Mouse (Mus musculus): ENCODE measurements around the gene Enah.

Enah gene

GRCm38 (mm10) chr1:181963827-181964226, 56.0 kb downstream of the Enah start:
- no peak for DNase-seq (ENCODE audit: low spot score in 2 of 2)

GRCm38 (mm10) chr1:181963351-181963750, 56.4 kb downstream of the Enah start:
- no peak for DNase-seq (ENCODE audit: low spot score in 2 of 2)

- DNase-seq (ENCODE audit: low spot score in 2 of 2), result no peak
These were observed 59.4 kb downstream of the Enah start for GRCm38 (mm10) chr1:181960383-181960782.

- no peak for DNase-seq (ENCODE audit: low spot score in 2 of 2)
These were observed 61.4 kb downstream of the Enah start for GRCm38 (mm10) chr1:181958392-181958791.

- DNase-seq (ENCODE audit: low spot score in 2 of 2), result no peak
These were observed 62.1 kb downstream of the Enah start for GRCm38 (mm10) chr1:181957736-181958135.

- no peak for DNase-seq (ENCODE audit: low spot score in 2 of 2)
These were observed 66.2 kb downstream of the Enah start for GRCm38 (mm10) chr1:181953547-181953946.

- DNase-seq (ENCODE audit: low spot score in 2 of 2), result no peak
These were observed 68.5 kb downstream of the Enah start for GRCm38 (mm10) chr1:181951266-181951665.

- DNase-seq (ENCODE audit: low spot score in 2 of 2), result no peak
These were observed 69.1 kb downstream of the Enah start for GRCm38 (mm10) chr1:181950721-181951120.

GRCm38 (mm10) chr1:181948191-181948590, 71.6 kb downstream of the Enah start:
- no peak for DNase-seq (ENCODE audit: low spot score in 2 of 2)

GRCm38 (mm10) chr1:181937064-181937463, 82.7 kb downstream of the Enah start:
- no peak for DNase-seq (ENCODE audit: low spot score in 2 of 2)

- no peak for DNase-seq (ENCODE audit: low spot score in 2 of 2)
These were observed 91.4 kb downstream of the Enah start for GRCm38 (mm10) chr1:181928388-181928787.

- peak; percentile 58 to 68 for DNase-seq (ENCODE audit: low spot score in 2 of 2)
These were observed 96.4 kb downstream of the Enah start for GRCm38 (mm10) chr1:181923384-181923783.

- DNase-seq (ENCODE audit: low spot score in 2 of 2), result peak; percentile 19 to 30
These were observed 98.0 kb downstream of the Enah start for GRCm38 (mm10) chr1:181921580-181922494.

GRCm38 (mm10) chr1:181911841-181912240, 107.9 kb downstream of the Enah start:
- DNase-seq (ENCODE audit: low spot score in 2 of 2), result no peak

- DNase-seq (ENCODE audit: low spot score in 2 of 2), result no peak
These were observed 118.0 kb downstream of the Enah start for GRCm38 (mm10) chr1:181901706-181902373.

- no peak for DNase-seq (ENCODE audit: low spot score in 2 of 2)
These were observed 118.9 kb downstream of the Enah start for GRCm38 (mm10) chr1:181900846-181901245.

GRCm38 (mm10) chr1:181898961-181899360, 120.8 kb downstream of the Enah start:
- no peak for DNase-seq (ENCODE audit: low spot score in 2 of 2)

- DNase-seq (ENCODE audit: low spot score in 2 of 2), result no peak
These were observed 122.8 kb downstream of the Enah start for GRCm38 (mm10) chr1:181896991-181897390.

GRCm38 (mm10) chr1:181893721-181894120, 126.1 kb downstream of the Enah start:
- DNase-seq (ENCODE audit: low spot score in 2 of 2), result peak; percentile 73 to 81

- no peak for DNase-seq (ENCODE audit: low spot score in 2 of 2)
These were observed 130.1 kb downstream of the Enah start for GRCm38 (mm10) chr1:181889670-181890069.

GRCm38 (mm10) chr1:181888801-181889200, 131.0 kb downstream of the Enah start:
- DNase-seq (ENCODE audit: low spot score in 2 of 2), result peak; percentile 68 to 76

GRCm38 (mm10) chr1:181881532-181881931, 138.3 kb downstream of the Enah start:
- DNase-seq (ENCODE audit: low spot score in 2 of 2), result no peak

All from right cerebral cortex, postnatal 36 days (tissue).